Mouse (Mus musculus): Measurements from ENCODE around the gene Fam129b. TPM values are rescaled to one million over a fixed set of nuclear protein-coding genes. Genes with fewer than 3 reads are reported as not detected.
A peak's percentile ranks its signal among the peaks of the same experiment; 100 is the strongest.

Fam129b gene
- polyA plus RNA-seq, 1 experiment from 2014 or later, result 25.2 TPM

DNA sequence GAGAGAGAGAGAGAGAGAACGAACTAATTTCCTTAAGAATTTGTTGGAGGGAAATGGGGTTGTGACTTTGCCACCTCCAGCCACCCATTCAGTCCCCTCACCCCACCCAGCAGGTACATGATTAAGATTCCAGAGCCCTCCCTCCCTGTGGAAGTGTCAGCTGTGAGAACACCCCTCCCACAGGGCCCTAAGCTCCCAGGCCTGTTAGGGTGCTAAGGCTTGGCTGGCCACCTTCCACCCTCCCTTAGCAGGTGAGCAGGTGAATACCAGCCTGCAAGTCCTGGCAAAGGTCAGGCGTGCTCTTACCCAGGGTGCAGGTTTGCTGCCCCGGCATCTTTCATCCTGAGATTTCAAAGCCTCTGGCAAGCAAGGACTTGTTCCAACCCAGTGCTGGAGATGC lies 2.5 kb downstream of the Fam129b start:
- no peaks in the 10 kb centered on the region for H3K27me3 ChIP-seq (replicated peaks; ENCODE audit: control insufficient read depth, insufficient read depth, low read length)
- ATAC-seq (replicated peaks; ENCODE audit: low FRiP score, low TSS enrichment, low read depth) (no peak), DNase-seq (ENCODE audit: low spot score) (no peak)
- H3K36me3 ChIP-seq (ENCODE audit: control insufficient read depth, insufficient read depth, low read length), result no peaks in the 10 kb centered on the region; the same call in 1 of the 2 replicates
- H3K9ac ChIP-seq (ENCODE audit: low read length), result peak overlapping the region; percentile 86; the same call in 1 of the 2 replicates
- WGBS, result 68% methylated on average over 3 of the region's 3 CpGs
- peaks cover 72% of the 10 kb centered on the region for H3K4me1 ChIP-seq (replicated peaks; ENCODE audit: control insufficient read depth, insufficient read depth, low read length)
- H3K4me2 ChIP-seq (ENCODE audit: low read length), result peak overlapping the region; percentile 69
- no peak overlapping the region for H3K27ac ChIP-seq (ENCODE audit: low read depth)
- H3K9me3 ChIP-seq (ENCODE audit: control insufficient read depth, low read length), result no peaks in the 10 kb centered on the region
- H3K4me3 ChIP-seq (ENCODE audit: low read depth, low read length), result peak overlapping the region; percentile 76; the same call in 1 of the 2 replicates

- H3K36me3 ChIP-seq (ENCODE audit: control insufficient read depth, insufficient read depth, low read length), result no peaks in the 10 kb centered on the region; the same call in 1 of the 2 replicates
- H3K9ac ChIP-seq (ENCODE audit: low read length), result no peak overlapping the region
- H3K27me3 ChIP-seq (replicated peaks; ENCODE audit: control insufficient read depth, insufficient read depth, low read length), result no peaks in the 10 kb centered on the region
- no peak overlapping the region for H3K4me2 ChIP-seq (ENCODE audit: low read length)
- DNase-seq (ENCODE audit: low spot score), result no peak
- no peak for ATAC-seq (replicated peaks; ENCODE audit: low FRiP score, low TSS enrichment, low read depth)
- WGBS, result 80% methylated on average over 5 of the region's 5 CpGs
- H3K27ac ChIP-seq (ENCODE audit: low read depth), result no peak overlapping the region
- H3K4me1 ChIP-seq (replicated peaks; ENCODE audit: control insufficient read depth, insufficient read depth, low read length), result peaks cover 80% of the 10 kb centered on the region
- H3K4me3 ChIP-seq (ENCODE audit: low read depth, low read length), result no peak overlapping the region
- no peaks in the 10 kb centered on the region for H3K9me3 ChIP-seq (ENCODE audit: control insufficient read depth, low read length)
Observed at GRCm38 (mm10) chr2:32879593-32879992, 3.7 kb downstream of the Fam129b start.

DNA sequence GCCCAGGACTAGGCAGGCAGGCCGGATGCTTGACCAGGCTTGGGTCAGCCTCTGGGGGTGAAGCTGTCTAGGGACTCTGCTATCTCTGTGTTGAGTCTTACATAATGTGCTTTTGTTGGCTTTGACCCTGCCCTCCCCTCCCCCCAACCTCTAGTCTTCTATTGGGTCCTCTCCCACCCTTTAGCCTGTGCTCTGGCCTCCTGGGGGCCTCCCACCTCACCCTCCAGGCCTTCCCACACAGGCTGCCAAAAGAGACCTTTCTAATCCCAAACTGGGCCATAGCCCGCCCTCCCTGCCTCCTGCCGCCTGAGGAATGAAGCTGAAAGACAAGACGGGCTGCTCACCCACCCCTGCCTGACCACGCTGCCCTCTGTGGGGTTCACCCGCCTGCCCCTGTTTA lies 5.1 kb downstream of the Fam129b start:
- peak overlapping the region; percentile 20; the same call in 1 of the 2 replicates for H3K9ac ChIP-seq (ENCODE audit: low read length)
- 43% methylated on average over 6 of the region's 6 CpGs for WGBS
- no peak for DNase-seq (ENCODE audit: low spot score)

DNA sequence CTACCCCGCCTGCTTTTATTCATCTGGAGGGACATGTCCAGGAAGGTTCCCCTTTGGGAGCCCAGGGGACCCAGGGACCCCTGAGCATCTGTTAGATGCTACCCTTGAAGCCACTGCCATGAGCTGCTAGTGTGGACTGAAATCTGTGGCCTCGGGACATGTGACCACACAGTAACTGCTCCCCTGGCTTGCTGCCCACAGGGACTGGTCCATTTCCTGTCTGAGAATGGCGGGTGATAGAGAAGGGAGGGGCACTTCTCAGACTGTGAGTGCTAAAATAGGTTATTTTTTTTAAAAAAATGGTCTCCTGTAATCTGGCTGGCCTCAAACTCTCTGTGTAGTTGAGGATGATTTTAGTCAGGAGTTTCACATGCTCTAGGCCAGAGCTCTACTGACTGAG lies 5.8 kb downstream of the Fam129b start:
- peak overlapping the region; percentile 83 for H3K27ac ChIP-seq (ENCODE audit: low read depth)
- H3K36me3 ChIP-seq (ENCODE audit: control insufficient read depth, insufficient read depth, low read length), result no peaks in the 10 kb centered on the region; the same call in 1 of the 2 replicates
- H3K27me3 ChIP-seq (replicated peaks; ENCODE audit: control insufficient read depth, insufficient read depth, low read length), result no peaks in the 10 kb centered on the region
- H3K9me3 ChIP-seq (ENCODE audit: control insufficient read depth, low read length), result no peaks in the 10 kb centered on the region
- H3K4me3 ChIP-seq (ENCODE audit: low read depth, low read length), result no peak overlapping the region
- 0 out of 2 replicates have a peak overlapping the region, but pooled peaks have one; percentile 20 for H3K9ac ChIP-seq (ENCODE audit: low read length)
- DNase-seq (ENCODE audit: low spot score) (no peak), ATAC-seq (replicated peaks; ENCODE audit: low FRiP score, low TSS enrichment, low read depth) (no peak)
- H3K4me1 ChIP-seq (replicated peaks; ENCODE audit: control insufficient read depth, insufficient read depth, low read length), result peaks cover 80% of the 10 kb centered on the region
- peak overlapping the region; percentile 1; the same call in 1 of the 2 replicates for H3K4me2 ChIP-seq (ENCODE audit: low read length)
- 23% methylated on average over 3 of the region's 3 CpGs for WGBS

More for the DNA sequence above, 5.1 kb downstream of the Fam129b start:
- H3K27me3 ChIP-seq (replicated peaks; ENCODE audit: control insufficient read depth, insufficient read depth, low read length), result no peaks in the 10 kb centered on the region
- peak overlapping the region; percentile 83 for H3K27ac ChIP-seq (ENCODE audit: low read depth)
- H3K4me2 ChIP-seq (ENCODE audit: low read length), result peak overlapping the region; percentile 1; the same call in 1 of the 2 replicates
- no peaks in the 10 kb centered on the region for H3K9me3 ChIP-seq (ENCODE audit: control insufficient read depth, low read length)
- no peak for ATAC-seq (replicated peaks; ENCODE audit: low FRiP score, low TSS enrichment, low read depth)
- no peaks in the 10 kb centered on the region; the same call in 1 of the 2 replicates for H3K36me3 ChIP-seq (ENCODE audit: control insufficient read depth, insufficient read depth, low read length)
- H3K4me1 ChIP-seq (replicated peaks; ENCODE audit: control insufficient read depth, insufficient read depth, low read length), result peaks cover 80% of the 10 kb centered on the region
- H3K4me3 ChIP-seq (ENCODE audit: low read depth, low read length), result no peak overlapping the region

GRCm38 (mm10) chr2:32882283-32883043 lies 6.5 kb downstream of the Fam129b start:
- ATAC-seq (replicated peaks; ENCODE audit: low FRiP score, low TSS enrichment, low read depth) (peak; percentile 43), DNase-seq (ENCODE audit: low spot score) (no peak)
- Histone ChIP-seq H3K4me1 (replicated peaks; ENCODE audit: control insufficient read depth, insufficient read depth, low read length) (peaks cover 81% of the 10 kb centered on the region), H3K9ac (ENCODE audit: low read length) (no peak overlapping the region), H3K9me3 (ENCODE audit: control insufficient read depth, low read length) (no peaks in the 10 kb centered on the region), H3K4me3 (ENCODE audit: low read depth, low read length) (no peak overlapping the region), H3K27me3 (replicated peaks; ENCODE audit: control insufficient read depth, insufficient read depth, low read length) (no peaks in the 10 kb centered on the region), H3K4me2 (ENCODE audit: low read length) (peak overlapping the region; percentile 28), H3K36me3 (ENCODE audit: control insufficient read depth, insufficient read depth, low read length) (no peaks in the 10 kb centered on the region; the same call in 1 of the 2 replicates), H3K27ac (ENCODE audit: low read depth) (peak overlapping the region; percentile 83)
- WGBS, result 26% methylated on average over 14 of the region's 21 CpGs

DNA sequence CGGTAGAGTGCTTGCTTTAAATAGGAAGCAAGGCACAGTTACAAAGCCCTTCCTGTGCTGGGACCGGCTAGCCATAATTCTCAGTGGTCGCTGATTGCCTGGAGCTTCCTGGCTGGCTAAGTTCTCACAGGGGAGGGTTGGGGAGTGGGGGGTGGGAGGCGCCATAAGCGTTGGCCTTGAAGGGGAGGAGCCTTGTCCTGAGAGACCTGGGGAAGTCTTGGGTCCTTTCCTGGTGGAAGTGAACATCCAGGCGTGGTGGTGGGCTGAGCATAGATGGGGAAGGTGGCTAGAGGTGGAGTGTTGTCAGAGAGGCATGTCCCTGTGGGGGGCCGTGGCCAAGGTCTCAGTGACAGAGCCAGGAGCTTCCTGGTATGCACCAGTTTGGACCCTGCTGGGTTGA lies 8.8 kb downstream of the Fam129b start:
- no peaks in the 10 kb centered on the region for H3K9me3 ChIP-seq (ENCODE audit: control insufficient read depth, low read length)
- ATAC-seq (replicated peaks; ENCODE audit: low FRiP score, low TSS enrichment, low read depth), result no peak
- no peak overlapping the region for H3K4me3 ChIP-seq (ENCODE audit: low read depth, low read length)
- WGBS, result 16% methylated on average over 7 of the region's 7 CpGs
- peaks cover 78% of the 10 kb centered on the region for H3K4me1 ChIP-seq (replicated peaks; ENCODE audit: control insufficient read depth, insufficient read depth, low read length)
- H3K27me3 ChIP-seq (replicated peaks; ENCODE audit: control insufficient read depth, insufficient read depth, low read length), result no peaks in the 10 kb centered on the region
- no peaks in the 10 kb centered on the region; the same call in 1 of the 2 replicates for H3K36me3 ChIP-seq (ENCODE audit: control insufficient read depth, insufficient read depth, low read length)
- H3K4me2 ChIP-seq (ENCODE audit: low read length), result no peak overlapping the region; the same call in 1 of the 2 replicates
- no peak overlapping the region for H3K9ac ChIP-seq (ENCODE audit: low read length)
- DNase-seq (ENCODE audit: low spot score), result no peak
- peak overlapping the region; percentile 51; the same call in 1 of the 2 replicates for H3K27ac ChIP-seq (ENCODE audit: low read depth)

GRCm38 (mm10) chr2:32888029-32888428 lies 12.1 kb downstream of the Fam129b start:
- Histone ChIP-seq H3K27ac (ENCODE audit: low read depth) (peak overlapping the region; percentile 77), H3K9ac (ENCODE audit: low read length) (no peak overlapping the region; the same call in 1 of the 2 replicates), H3K9me3 (ENCODE audit: control insufficient read depth, low read length) (no peaks in the 10 kb centered on the region), H3K36me3 (ENCODE audit: control insufficient read depth, insufficient read depth, low read length) (0 out of 2 replicates have a peak, but pooled peaks cover 6% of the 10 kb centered on the region), H3K27me3 (replicated peaks; ENCODE audit: control insufficient read depth, insufficient read depth, low read length) (no peaks in the 10 kb centered on the region), H3K4me1 (replicated peaks; ENCODE audit: control insufficient read depth, insufficient read depth, low read length) (peaks cover 47% of the 10 kb centered on the region), H3K4me3 (ENCODE audit: low read depth, low read length) (no peak overlapping the region), H3K4me2 (ENCODE audit: low read length) (no peak overlapping the region)
- WGBS, result 12% methylated on average over 9 of the region's 9 CpGs
- peak; percentile 34; the same call in 1 of the 2 replicates for ATAC-seq (replicated peaks; ENCODE audit: low FRiP score, low TSS enrichment, low read depth)
- no peak for DNase-seq (ENCODE audit: low spot score)

DNA sequence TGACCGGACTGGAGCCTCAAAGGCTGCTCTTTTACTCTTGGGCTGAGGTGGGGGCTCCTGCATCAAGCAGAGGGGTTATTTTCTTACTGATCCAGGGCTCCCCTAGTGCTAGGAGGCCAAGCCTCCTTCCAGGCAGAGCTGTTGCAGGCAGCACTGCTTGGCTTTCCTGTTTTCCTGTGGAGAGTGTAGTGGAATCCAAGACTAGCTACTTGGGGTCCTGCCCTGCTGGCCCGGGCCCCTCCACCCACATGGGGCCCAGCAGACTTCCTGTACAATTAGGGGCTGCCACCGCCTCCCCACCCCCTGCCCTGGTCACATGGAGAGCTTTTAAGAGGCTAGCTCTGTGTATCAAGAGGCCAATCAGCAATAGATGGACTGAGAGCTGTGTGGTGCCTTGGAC lies 12.6 kb downstream of the Fam129b start:
- Histone ChIP-seq H3K36me3 (ENCODE audit: control insufficient read depth, insufficient read depth, low read length) (0 out of 2 replicates have a peak, but pooled peaks cover 6% of the 10 kb centered on the region), H3K27me3 (replicated peaks; ENCODE audit: control insufficient read depth, insufficient read depth, low read length) (no peaks in the 10 kb centered on the region), H3K9ac (ENCODE audit: low read length) (no peak overlapping the region), H3K9me3 (ENCODE audit: control insufficient read depth, low read length) (no peaks in the 10 kb centered on the region), H3K4me2 (ENCODE audit: low read length) (no peak overlapping the region), H3K4me3 (ENCODE audit: low read depth, low read length) (no peak overlapping the region), H3K4me1 (replicated peaks; ENCODE audit: control insufficient read depth, insufficient read depth, low read length) (peaks cover 43% of the 10 kb centered on the region), H3K27ac (ENCODE audit: low read depth) (peak overlapping the region; percentile 77)
- ATAC-seq (replicated peaks; ENCODE audit: low FRiP score, low TSS enrichment, low read depth), result no peak
- 25% methylated on average over 3 of the region's 3 CpGs for WGBS
- DNase-seq (ENCODE audit: low spot score), result no peak
